Mouse (Mus musculus): Measurements from ENCODE around the gene Mtrf1l. TPM values are rescaled to one million over a fixed set of nuclear protein-coding genes. Genes with fewer than 3 reads are reported as not detected.

The Mtrf1l gene
- polyA plus RNA-seq, 1 experiment from 2014 or later, result 13.6 TPM

DNA sequence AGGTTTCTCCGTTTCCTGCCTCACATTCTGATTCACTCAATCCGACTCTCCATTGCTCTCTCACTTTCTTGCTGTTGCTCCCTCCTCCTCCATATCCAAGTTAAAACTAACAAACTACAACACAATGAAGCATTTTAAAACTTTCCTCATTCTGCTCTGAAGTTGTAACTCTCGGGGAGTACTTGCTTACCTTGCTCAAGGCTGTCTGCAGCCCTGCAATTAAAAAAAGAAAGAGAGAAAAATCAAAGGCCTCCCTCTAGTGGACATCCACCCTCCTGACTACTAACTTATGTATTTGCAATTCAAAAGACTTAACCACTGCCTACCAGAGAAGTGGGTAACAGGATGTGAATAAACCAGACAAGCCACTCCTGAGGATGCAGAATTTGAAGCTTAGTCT is 1.1 kb upstream of the Mtrf1l start:
- Histone ChIP-seq H3K4me1 (peaks cover 24% of the 10 kb centered on the region), H3K27ac (replicated peaks) (peak overlapping the region; percentile 91), H3K36me3 (peaks cover 17% of the 10 kb centered on the region), H3K9me3 (replicated peaks) (no peaks in the 10 kb centered on the region), H3K27me3 (ENCODE audit: low read depth, poor library complexity, severe bottlenecking) (no peaks in the 10 kb centered on the region), H3K4me3 (peak overlapping the region; percentile 90)
- DNase-seq (ENCODE audit: low spot score), result peak; percentile 34
- 3% methylated on average over 3 of the region's 3 CpGs for WGBS

DNA sequence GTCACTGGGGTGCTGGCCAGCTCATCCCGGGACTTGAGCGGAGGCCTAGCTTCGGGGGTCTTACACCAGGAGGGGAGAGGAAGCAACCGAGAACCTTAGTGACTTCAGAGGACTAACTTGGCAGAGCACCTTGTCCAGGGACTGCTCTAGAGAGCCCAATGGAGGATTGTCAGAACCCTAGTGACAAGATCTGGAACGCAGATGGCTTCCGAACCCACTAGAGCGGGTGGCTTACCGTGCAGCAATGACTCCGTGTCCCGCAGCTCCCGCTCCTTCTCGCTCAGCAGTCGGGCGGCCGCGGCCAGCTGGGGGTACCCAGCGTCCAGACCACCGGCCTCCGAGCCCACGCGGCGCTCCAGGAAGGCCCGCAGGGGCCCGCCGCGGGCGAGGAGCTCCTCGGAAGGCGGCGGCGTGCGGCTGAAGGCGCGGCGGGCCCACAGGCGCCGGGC is 395 bp downstream of the Mtrf1l start:
- Histone ChIP-seq H3K27me3 (ENCODE audit: low read depth, poor library complexity, severe bottlenecking) (no peaks in the 10 kb centered on the region), H3K9me3 (replicated peaks) (no peaks in the 10 kb centered on the region), H3K27ac (replicated peaks) (peak overlapping the region; percentile 91), H3K36me3 (peaks cover 32% of the 10 kb centered on the region), H3K4me1 (peaks cover 24% of the 10 kb centered on the region), H3K4me3 (peak overlapping the region; percentile 90)
- DNase-seq (ENCODE audit: low spot score), result no peak
- under 1% methylated on average over 37 of the region's 37 CpGs for WGBS

DNA sequence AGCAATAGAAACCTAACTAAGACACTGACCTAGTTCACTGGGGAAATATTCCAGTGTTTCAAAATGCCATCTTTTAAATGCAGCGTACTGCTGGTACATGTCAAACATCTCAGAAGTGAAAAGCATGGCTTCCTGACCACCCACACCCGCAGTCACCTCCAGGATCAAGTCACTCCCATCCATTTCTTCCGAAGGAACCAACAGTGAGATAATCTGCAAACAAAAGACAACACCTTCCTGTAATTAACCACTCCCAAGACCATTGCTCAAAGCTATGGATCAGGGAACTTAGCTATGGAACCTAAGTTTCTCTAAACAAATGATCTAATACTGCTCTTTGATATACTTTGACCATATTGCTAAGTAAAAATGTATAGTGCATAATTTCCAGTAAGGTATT is 4.9 kb downstream of the Mtrf1l start:
- DNase-seq (ENCODE audit: low spot score), result no peak
- Histone ChIP-seq H3K36me3 (peaks cover 75% of the 10 kb centered on the region), H3K4me3 (no peak overlapping the region), H3K9me3 (replicated peaks) (no peaks in the 10 kb centered on the region), H3K27me3 (ENCODE audit: low read depth, poor library complexity, severe bottlenecking) (no peaks in the 10 kb centered on the region), H3K27ac (replicated peaks) (no peak overlapping the region), H3K4me1 (peaks cover 14% of the 10 kb centered on the region)
- WGBS, result 93% methylated on average over 3 of the region's 3 CpGs

DNA sequence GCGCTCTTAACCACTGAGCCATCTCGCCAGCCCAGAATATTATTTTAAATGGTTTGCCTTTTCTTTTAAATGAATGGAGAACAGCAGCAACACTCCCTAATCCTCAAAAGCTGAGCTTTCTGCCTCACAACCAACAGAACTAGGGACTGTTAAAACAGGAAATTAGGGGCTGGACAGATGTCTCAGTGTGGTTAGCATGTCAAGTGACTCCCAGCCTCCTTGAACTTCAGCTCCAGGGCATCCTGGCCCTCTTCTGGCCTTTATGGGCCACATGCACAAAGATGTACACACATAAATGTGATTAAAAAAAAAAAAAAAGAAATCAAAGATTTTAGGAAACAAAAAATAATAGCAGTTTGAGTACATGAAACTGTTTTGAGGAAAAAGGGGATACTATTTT is 7.7 kb downstream of the Mtrf1l start:
- WGBS, result 97% methylated on average over 2 of the region's 2 CpGs
- H3K4me1 ChIP-seq, result no peaks in the 10 kb centered on the region
- H3K27ac ChIP-seq (replicated peaks), result no peak overlapping the region
- H3K27me3 ChIP-seq (ENCODE audit: low read depth, poor library complexity, severe bottlenecking), result no peaks in the 10 kb centered on the region
- H3K4me3 ChIP-seq, result no peak overlapping the region
- H3K9me3 ChIP-seq (replicated peaks), result no peaks in the 10 kb centered on the region
- H3K36me3 ChIP-seq, result peaks cover 95% of the 10 kb centered on the region
- no peak for DNase-seq (ENCODE audit: low spot score)

DNA sequence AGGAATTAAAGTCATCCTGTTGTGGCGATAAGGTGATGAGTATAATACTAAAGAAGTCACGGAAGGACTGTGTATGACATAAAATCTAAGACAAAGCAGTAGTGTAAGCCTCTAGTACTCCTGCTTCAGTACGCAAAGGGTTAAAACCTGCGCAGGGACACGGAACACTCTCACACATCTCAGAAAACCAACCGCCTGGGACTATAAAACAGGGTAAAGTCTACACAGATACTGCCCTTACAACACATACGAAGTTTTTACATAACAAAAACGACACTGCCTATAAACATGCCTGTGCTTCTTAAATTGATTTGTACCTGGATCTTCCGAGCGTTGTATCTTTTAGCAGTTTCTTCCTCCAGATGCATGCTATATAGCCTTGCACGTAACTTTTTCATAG is 10.0 kb downstream of the Mtrf1l start:
- Histone ChIP-seq H3K36me3 (peaks cover 78% of the 10 kb centered on the region), H3K9me3 (replicated peaks) (no peaks in the 10 kb centered on the region), H3K27ac (replicated peaks) (no peak overlapping the region), H3K4me1 (no peaks in the 10 kb centered on the region), H3K4me3 (no peak overlapping the region), H3K27me3 (ENCODE audit: low read depth, poor library complexity, severe bottlenecking) (no peaks in the 10 kb centered on the region)
- WGBS, result 93% methylated on average over 11 of the region's 11 CpGs
- no peak for DNase-seq (ENCODE audit: low spot score)

DNA sequence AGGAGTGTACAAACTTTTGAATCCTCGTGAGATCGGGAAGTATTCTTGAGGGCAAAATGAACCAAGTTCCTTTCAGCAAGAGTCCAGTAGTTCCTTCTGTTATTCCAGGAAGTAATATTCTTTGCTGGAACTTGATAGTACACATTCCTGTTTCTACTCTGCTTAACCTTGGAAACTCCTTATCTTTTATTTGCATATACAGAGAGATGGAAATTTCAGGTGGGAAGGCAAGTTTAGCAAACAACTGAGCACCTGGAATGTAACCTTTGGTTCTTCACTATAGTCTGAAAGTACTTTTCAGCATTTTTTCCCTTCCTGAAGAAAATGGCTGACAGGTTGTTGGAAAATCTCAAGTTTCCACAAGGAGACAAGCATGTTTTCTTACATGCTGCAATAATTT is 16.0 kb downstream of the Mtrf1l start:
- Histone ChIP-seq H3K27ac (replicated peaks) (no peak overlapping the region), H3K9me3 (replicated peaks) (no peaks in the 10 kb centered on the region), H3K36me3 (peaks cover 25% of the 10 kb centered on the region), H3K4me1 (peaks cover 18% of the 10 kb centered on the region), H3K27me3 (ENCODE audit: low read depth, poor library complexity, severe bottlenecking) (no peaks in the 10 kb centered on the region), H3K4me3 (no peak overlapping the region)
- 92% methylated on average over 2 of the region's 2 CpGs for WGBS
- DNase-seq (ENCODE audit: low spot score), result no peak

DNA sequence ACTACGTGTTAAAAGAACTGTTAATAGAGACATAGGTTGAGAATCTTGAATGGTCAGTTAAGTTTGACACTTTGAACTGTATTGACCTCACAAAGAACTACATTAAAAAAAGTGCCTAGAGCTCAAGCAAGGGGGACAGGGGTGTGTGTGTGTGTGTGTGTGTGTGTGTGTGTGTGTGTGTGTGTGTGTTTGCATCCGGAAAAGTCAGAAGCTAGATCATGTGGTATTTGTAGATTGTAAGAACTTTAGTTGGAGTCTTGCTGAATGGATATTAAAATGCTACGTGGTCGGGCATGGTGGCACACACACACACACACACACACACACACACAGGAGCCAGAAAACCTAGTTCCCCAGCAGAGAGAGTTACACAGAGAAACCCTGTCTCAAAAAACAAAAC is 16.7 kb downstream of the Mtrf1l start:
- H3K27me3 ChIP-seq (ENCODE audit: low read depth, poor library complexity, severe bottlenecking), result no peaks in the 10 kb centered on the region
- no peaks in the 10 kb centered on the region for H3K9me3 ChIP-seq (replicated peaks)
- 90% methylated on average over 4 of the region's 4 CpGs for WGBS
- peaks cover 25% of the 10 kb centered on the region for H3K4me1 ChIP-seq
- no peak overlapping the region for H3K4me3 ChIP-seq
- peak overlapping the region; percentile 97 for H3K27ac ChIP-seq (replicated peaks)
- H3K36me3 ChIP-seq, result peaks cover 25% of the 10 kb centered on the region
- no peak for DNase-seq (ENCODE audit: low spot score)

DNA sequence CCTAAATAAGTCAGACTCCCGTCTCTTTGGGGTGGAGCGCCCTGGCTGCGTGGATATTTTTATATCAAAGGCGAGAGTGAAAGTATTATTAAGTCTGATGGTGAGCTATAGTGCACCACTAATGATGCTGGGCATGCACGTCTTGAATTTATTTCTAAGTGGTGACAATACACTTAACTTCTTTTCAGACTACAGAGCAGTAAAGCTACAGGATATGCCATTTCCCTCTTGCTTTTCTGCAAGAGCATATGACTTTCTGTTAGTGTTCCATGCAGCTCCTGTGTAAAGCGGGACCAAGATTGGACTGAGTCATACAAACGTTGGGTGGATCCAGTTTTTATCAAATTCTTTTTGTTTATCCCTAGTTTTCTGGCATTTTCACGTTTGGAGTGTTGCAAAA is 17.3 kb downstream of the Mtrf1l start:
- H3K36me3 ChIP-seq, result peaks cover 25% of the 10 kb centered on the region
- peak overlapping the region; percentile 97 for H3K27ac ChIP-seq (replicated peaks)
- H3K4me1 ChIP-seq, result peaks cover 31% of the 10 kb centered on the region
- H3K27me3 ChIP-seq (ENCODE audit: low read depth, poor library complexity, severe bottlenecking), result no peaks in the 10 kb centered on the region
- H3K4me3 ChIP-seq, result peak overlapping the region; percentile 84
- no peak for DNase-seq (ENCODE audit: low spot score)
- WGBS, result 23% methylated on average over 8 of the region's 8 CpGs
- no peaks in the 10 kb centered on the region for H3K9me3 ChIP-seq (replicated peaks)

DNA sequence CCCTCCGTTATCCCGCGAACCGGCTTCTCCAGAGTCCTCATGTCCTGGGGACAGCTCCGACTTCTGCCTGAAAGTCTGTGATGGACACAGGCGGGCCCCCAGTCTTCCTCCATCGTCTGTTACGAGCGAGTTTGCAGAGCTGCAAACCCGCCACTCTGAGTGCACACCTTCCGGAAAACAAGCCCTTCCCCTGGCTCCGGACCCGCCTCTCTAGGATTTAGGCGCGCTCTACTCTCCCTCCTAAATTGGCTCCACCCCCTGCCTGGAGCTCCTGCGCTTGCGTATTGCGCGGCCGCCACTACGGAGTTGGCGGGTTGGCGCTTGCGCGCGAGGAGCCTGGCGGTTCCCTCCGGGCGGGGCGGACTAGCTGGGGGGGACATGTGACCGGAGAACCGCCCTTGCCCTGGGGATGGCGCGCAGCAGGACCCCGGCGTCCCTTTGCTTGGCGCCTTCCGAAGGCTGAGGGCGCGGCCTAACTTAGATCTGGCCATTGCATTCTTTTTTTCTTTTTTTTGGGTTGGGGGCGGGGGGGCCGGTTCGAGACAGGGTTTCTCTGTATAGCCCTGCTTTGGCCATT is 17.9 kb downstream of the Mtrf1l start:
- Histone ChIP-seq H3K36me3 (peaks cover 25% of the 10 kb centered on the region), H3K9me3 (replicated peaks) (no peaks in the 10 kb centered on the region), H3K27me3 (ENCODE audit: low read depth, poor library complexity, severe bottlenecking) (no peaks in the 10 kb centered on the region), H3K27ac (replicated peaks) (peak overlapping the region; percentile 97), H3K4me1 (peaks cover 36% of the 10 kb centered on the region), H3K4me3 (peak overlapping the region; percentile 84)
- under 1% methylated on average over 43 of the region's 43 CpGs for WGBS
- peak; percentile 97 for DNase-seq (ENCODE audit: low spot score)

DNA sequence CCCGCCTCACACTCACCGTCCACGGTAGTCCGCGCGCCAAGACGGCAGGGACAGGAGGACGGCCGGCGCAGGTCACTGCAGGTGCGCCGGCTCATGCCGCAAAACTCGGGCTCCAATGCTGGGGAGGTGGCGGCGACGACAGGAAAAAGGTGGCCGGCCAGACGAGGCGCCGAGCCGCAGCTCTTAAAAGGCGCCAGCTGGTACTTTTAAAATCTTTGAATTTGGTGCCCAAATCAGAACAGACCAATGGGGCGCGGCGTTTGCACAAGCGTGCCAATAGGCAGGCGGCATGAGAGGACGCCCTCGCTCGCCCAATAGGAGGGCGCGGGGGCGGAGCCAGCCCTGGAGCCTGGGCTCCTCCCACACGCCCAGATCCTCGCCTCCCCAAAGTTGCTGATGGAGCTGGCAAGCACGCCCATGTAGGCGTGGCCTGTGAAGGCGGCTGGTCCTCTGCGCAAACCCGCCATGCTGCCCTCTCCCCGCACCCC is 18.4 kb downstream of the Mtrf1l start, which contains the start of gene Fbxo5:
TSS of gene Fbxo5 (minus strand) at position 358 of the 488 bp plus-strand sequence.
- Histone ChIP-seq H3K27ac (replicated peaks) (peak within 1 kb of the TSS; percentile 97), H3K36me3 (peaks cover 29% of the 10 kb centered on the region), H3K27me3 (ENCODE audit: low read depth, poor library complexity, severe bottlenecking) (no peaks in the 10 kb centered on the region), H3K4me1 (peaks cover 36% of the 10 kb centered on the region), H3K9me3 (replicated peaks) (no peaks in the 10 kb centered on the region), H3K4me3 (peak within 1 kb of the TSS; percentile 84)
- DNase-seq (ENCODE audit: low spot score), result peak; percentile 97
- under 1% methylated on average over 42 of the region's 42 CpGs for WGBS

DNA sequence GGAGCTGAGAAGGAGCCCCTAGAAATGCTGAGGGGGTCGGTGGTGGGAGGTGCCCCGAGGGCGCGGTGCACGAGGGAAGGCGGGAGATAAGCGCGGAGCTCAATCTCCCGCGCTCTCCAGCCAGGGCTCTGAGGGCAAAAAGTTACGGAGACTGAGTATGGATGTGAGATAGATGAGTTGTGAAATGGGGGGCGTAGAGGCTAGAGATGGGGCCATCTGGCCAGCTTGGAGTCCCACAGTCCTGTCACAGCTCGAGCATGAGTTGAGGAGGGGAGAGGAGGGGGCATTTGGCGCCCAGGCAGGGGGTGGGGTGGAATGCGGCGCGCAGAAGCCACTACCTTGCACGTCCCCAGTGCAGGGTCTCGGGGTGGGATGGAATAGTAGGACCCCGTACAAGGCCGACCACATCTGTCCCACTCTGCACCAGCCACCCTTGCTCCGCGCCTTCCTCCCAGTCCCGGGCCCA is 19.0 kb downstream of the Mtrf1l start:
- H3K4me3 ChIP-seq, result peak overlapping the region; percentile 84
- peaks cover 36% of the 10 kb centered on the region for H3K4me1 ChIP-seq
- peak overlapping the region; percentile 97 for H3K27ac ChIP-seq (replicated peaks)
- no peaks in the 10 kb centered on the region for H3K27me3 ChIP-seq (ENCODE audit: low read depth, poor library complexity, severe bottlenecking)
- H3K9me3 ChIP-seq (replicated peaks), result no peaks in the 10 kb centered on the region
- under 1% methylated on average over 24 of the region's 24 CpGs for WGBS
- peak; percentile 63 for DNase-seq (ENCODE audit: low spot score)
- H3K36me3 ChIP-seq, result peaks cover 34% of the 10 kb centered on the region

DNA sequence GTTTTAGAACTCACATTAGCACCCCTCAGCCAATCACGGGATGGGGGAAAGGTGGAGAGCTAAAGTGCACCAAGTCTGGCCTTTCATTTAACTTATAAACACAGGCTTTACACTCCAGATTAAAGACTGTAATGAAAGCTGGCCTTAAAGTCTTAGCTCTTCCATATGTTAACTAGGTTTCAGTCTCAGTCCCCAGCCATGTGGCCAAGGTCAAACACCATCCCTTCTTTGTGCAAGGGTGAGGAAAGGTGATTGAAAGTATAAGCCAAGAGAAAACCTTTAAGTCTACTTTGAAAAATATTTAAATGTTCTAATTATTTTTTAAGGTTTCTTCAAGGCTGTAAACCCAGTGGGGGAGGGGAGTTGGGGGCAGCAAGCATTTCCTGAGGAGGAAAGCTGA is 20.0 kb downstream of the Mtrf1l start:
- Histone ChIP-seq H3K27me3 (ENCODE audit: low read depth, poor library complexity, severe bottlenecking) (no peaks in the 10 kb centered on the region), H3K36me3 (peaks cover 42% of the 10 kb centered on the region), H3K9me3 (replicated peaks) (no peaks in the 10 kb centered on the region), H3K4me1 (peaks cover 36% of the 10 kb centered on the region), H3K27ac (replicated peaks) (peak overlapping the region; percentile 97), H3K4me3 (peak overlapping the region; percentile 84)
- WGBS, result 21% methylated on average over 1 of the region's 1 CpGs
- DNase-seq (ENCODE audit: low spot score), result no peak

DNA sequence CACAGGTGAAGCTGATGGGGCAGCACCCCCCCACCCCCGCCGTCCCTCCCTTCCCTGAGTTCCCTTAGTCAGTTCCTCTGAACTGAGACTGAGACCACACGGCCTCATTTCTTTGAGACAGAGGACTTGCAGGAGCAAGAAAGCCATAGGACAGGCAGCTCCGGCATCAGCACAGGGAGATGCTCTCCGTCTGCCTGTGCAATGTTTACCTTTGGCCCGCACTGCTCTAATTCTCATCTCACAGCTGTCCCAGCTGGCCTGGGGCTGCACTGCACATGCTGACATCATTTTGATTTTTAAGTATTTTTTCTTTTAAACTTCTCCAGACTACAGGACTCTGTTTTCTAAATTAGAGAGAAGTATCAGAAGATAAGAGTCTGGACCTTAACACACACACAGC is 20.8 kb downstream of the Mtrf1l start:
- Histone ChIP-seq H3K4me3 (peak overlapping the region; percentile 84), H3K9me3 (replicated peaks) (no peaks in the 10 kb centered on the region), H3K27me3 (ENCODE audit: low read depth, poor library complexity, severe bottlenecking) (no peaks in the 10 kb centered on the region), H3K36me3 (peaks cover 51% of the 10 kb centered on the region), H3K27ac (replicated peaks) (peak overlapping the region; percentile 9; the same call in 1 of the 2 replicates), H3K4me1 (peaks cover 36% of the 10 kb centered on the region)
- WGBS, result 48% methylated on average over 6 of the region's 6 CpGs
- DNase-seq (ENCODE audit: low spot score), result no peak

Measured in midbrain, embryonic 10.5 days (tissue).